Mouse (Mus musculus): ENCODE data around the gene Polr2l.

Polr2l gene

GRCm38 (mm10) chr7:141431434-141432185 is 43.3 kb downstream of the Polr2l start:
- DNase-seq (ENCODE audit: low read depth) = no peak

- no peak for DNase-seq (ENCODE audit: low read depth)
Observed at GRCm38 (mm10) chr7:141430585-141431240, 44.2 kb downstream of the Polr2l start.

GRCm38 (mm10) chr7:141429840-141430584 is 44.9 kb downstream of the Polr2l start:
- no peak for DNase-seq (ENCODE audit: low read depth)

- DNase-seq (ENCODE audit: low read depth) = no peak
Observed at GRCm38 (mm10) chr7:141429310-141429709, 45.6 kb downstream of the Polr2l start, which contains the start of gene Cend1. Cend1 (minus strand) TSS chr7:141429491.

- no peak for DNase-seq (ENCODE audit: low read depth)
Observed at GRCm38 (mm10) chr7:141428701-141429100, 46.2 kb downstream of the Polr2l start.

GRCm38 (mm10) chr7:141426948-141427730 is 47.8 kb downstream of the Polr2l start:
- no peak for DNase-seq (ENCODE audit: low read depth)

DNA sequence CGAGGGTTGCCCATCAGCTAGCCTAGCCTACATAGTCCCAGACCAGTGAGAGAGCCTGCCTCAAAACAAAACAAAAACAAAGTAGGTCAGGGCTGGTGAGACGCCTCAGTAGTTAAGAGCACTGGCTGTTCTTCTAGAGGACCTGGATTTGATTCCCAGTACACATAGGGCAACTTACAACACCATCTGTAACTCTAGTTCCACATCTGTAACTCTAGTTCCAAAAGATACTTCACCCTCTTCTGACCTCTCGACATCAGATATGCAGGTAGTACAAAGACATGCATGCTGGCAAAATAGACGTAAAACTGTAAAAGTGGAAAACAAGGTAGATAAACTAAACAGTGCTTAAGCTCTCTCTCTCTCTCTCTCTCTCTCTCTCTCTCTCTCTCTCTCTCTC is 51.1 kb downstream of the Polr2l start:
- DNase-seq (ENCODE audit: low read depth) = no peak

All from c-Kit-positive CD71-positive TER-119-negative erythroid progenitor cells, embryonic 14.5 days (primary cell).